Mouse (Mus musculus) megakaryocyte, embryonic 14.5 days (primary cell): ENCODE results near the gene Git2.

Source experiments
- FLI1 ChIP-seq: IDR thresholded peaks from 2 replicates; pipeline ENCODE4 v1.6.1; 2012; ENCODE audit warnings: low read length, inconsistent platforms, mixed read lengths
- GATA1 ChIP-seq: IDR thresholded peaks from 3 replicates; pipeline ENCODE4 v1.6.1; 2012; ENCODE audit warnings: mixed read lengths, low read length, inconsistent platforms, borderline replicate concordance

DNA sequence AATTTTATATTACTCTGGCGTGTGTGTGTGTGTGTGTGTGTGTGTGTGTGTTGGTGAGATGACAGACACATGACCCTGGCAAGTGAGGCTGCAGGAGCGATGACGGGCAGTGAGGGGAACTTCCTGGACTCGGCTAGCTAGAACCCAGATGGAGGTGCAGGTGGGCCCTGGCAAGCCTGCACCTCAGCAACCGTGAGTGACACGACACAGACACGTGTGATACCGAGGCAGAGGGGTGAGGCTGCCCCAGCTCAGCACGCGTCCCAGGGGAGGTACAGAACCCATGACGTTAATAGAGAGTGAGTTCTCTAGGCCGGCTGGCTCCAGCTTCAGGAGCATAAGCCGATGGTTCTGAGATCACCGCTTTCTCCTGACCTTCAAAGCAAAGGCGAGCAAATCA lies 43.3 kb downstream of the Git2 start:
- TF ChIP-seq GATA1 (no peak), FLI1 (no peak)
